Mouse (Mus musculus) kidney, adult 2 months (tissue): ENCODE measurements around the gene Nodal.

Experiments
- CTCF ChIP-seq: fragments of 200-500 bp; conservative IDR thresholded peaks from 2 replicates; pipeline ENCODE4 v1.5.1; 2011; ENCODE audit warnings: low read depth, mild to moderate bottlenecking, control low read depth, low read length, moderate library complexity, mixed read lengths; ENCODE audit not compliant: insufficient read depth, insufficient read length
- POLR2A ChIP-seq: fragments of 200-500 bp; IDR thresholded peaks from one replicate; pipeline ENCODE4 v1.6.1; 2011; ENCODE audit warnings: low read depth, low read length, control low read depth

GRCm38 (mm10) chr10:61473640-61474039, 55.9 kb downstream of the Nodal start:
- TF ChIP-seq POLR2A (no peak), CTCF (no peak)
